Mouse (Mus musculus) lung, postnatal 0 days (tissue): Measurements from ENCODE around the gene Nras. TPM values are rescaled to one million over a fixed set of nuclear protein-coding genes. Genes with fewer than 3 reads are reported as not detected.

Source experiments
- ATAC-seq: fragments of 200-750 bp; cut with Nextera tagmentation; 2 replicates; pipeline ENCODE4 v1.8.0; 2017; ENCODE audit warnings: moderate library complexity
- DNase-seq: peaks from one replicate; pipeline ENCODE4 v3.0.0-alpha.2; 2016; ENCODE audit warnings: low spot score
- H3K27ac ChIP-seq: fragments of 300-500 bp; sonication (generic); 2 replicates; pipeline ENCODE4 v1.5.1; 2014; ENCODE audit warnings: antibody characterized with exemption, mild to moderate bottlenecking, low read length, mixed read lengths
- H3K27me3 ChIP-seq: fragments of 300-500 bp; sonication (generic); replicated peaks from 2 replicates; pipeline ENCODE4 v1.6.1; 2014; ENCODE audit warnings: low read length, mixed read lengths; ENCODE audit not compliant: insufficient read depth
- H3K36me3 ChIP-seq: fragments of 300-500 bp; sonication (generic); 2 replicates; pipeline ENCODE4 v1.6.1; 2014; ENCODE audit warnings: low read length, mixed read lengths; ENCODE audit not compliant: insufficient read depth
- H3K4me1 ChIP-seq: fragments of 300-500 bp; sonication (generic); 2 replicates; pipeline ENCODE4 v1.6.1; 2014; ENCODE audit warnings: antibody characterized with exemption, low read depth, low read length, mixed read lengths; ENCODE audit not compliant: insufficient read depth
- H3K4me2 ChIP-seq: fragments of 300-500 bp; sonication (generic); replicated peaks from 2 replicates; pipeline ENCODE4 v1.6.1; 2014; ENCODE audit warnings: low read depth, mild to moderate bottlenecking, low read length, moderate library complexity, mixed read lengths
- H3K4me3 ChIP-seq: fragments of 300-500 bp; sonication (generic); 2 replicates; pipeline ENCODE4 v1.5.1; 2014; ENCODE audit warnings: low read depth, low read length
- H3K9ac ChIP-seq: fragments of 300-500 bp; sonication (generic); replicated peaks from 2 replicates; pipeline ENCODE4 v1.6.1; 2014; ENCODE audit warnings: low read depth, mild to moderate bottlenecking
- H3K9me3 ChIP-seq: fragments of 300-500 bp; sonication (generic); 2 replicates; pipeline ENCODE4 v1.6.1; 2016; ENCODE audit warnings: low read length, mixed read lengths
- CTCF ChIP-seq: IDR thresholded peaks from 2 replicates; pipeline ENCODE4 v1.5.1; 2016; ENCODE audit warnings: antibody characterized with exemption, mild to moderate bottlenecking
- EP300 ChIP-seq: IDR thresholded peaks from 2 replicates; pipeline ENCODE4 v1.6.1; 2016; ENCODE audit warnings: antibody characterized with exemption, mild to moderate bottlenecking, control low read depth
- WGBS: fragments of 180-500 bp; shearing (Covaris S2); extraction: QIAGEN DNeasy Blood & Tissue Kit; methylation state at CpG from one replicate; pipeline ENCODE4 v1.1.7; 2014; 5-methylcytosine and 5-hydroxymethylcytosine counted together
- polyA plus RNA-seq: library from polyadenylated mRNA; unstranded; fragments of >200 nt; fragmentation: Nextera tagmentation; extraction: Ambion mirVana; gene quantifications from 2 replicates; pipeline ENCODE4 v1.2.1, GENCODE M21; 2015

The Nras gene
- polyA plus RNA-seq, 1 experiment from 2014 or later = 48.0 TPM

- ATAC-seq = no peak
- H3K4me1 ChIP-seq = no peaks in the 10 kb centered on the region
- H3K27me3 ChIP-seq = no peaks in the 10 kb centered on the region
- no peaks in the 10 kb centered on the region for H3K36me3 ChIP-seq
- 78% methylated on average over 5 of the region's 5 CpGs for WGBS
- no peak overlapping the region for H3K4me2 ChIP-seq
- TF ChIP-seq CTCF = no peak
- no peak for TF ChIP-seq EP300
- no peak overlapping the region for H3K9ac ChIP-seq
- no peaks in the 10 kb centered on the region for H3K9me3 ChIP-seq
- no peak for DNase-seq
- no peak overlapping the region for H3K4me3 ChIP-seq
- no peak overlapping the region for H3K27ac ChIP-seq
These were observed 24.7 kb downstream of the Nras start for GRCm38 (mm10) chr3:103082761-103083160.

GRCm38 (mm10) chr3:103085986-103086385 lies 27.9 kb downstream of the Nras start:
- no peak overlapping the region for H3K9ac ChIP-seq
- H3K4me1 ChIP-seq = no peaks in the 10 kb centered on the region
- H3K4me2 ChIP-seq = no peak overlapping the region
- no peak for TF ChIP-seq CTCF
- no peak for TF ChIP-seq EP300
- H3K36me3 ChIP-seq = no peaks in the 10 kb centered on the region
- no peak overlapping the region for H3K27ac ChIP-seq
- DNase-seq = no peak
- no peak overlapping the region for H3K4me3 ChIP-seq
- H3K9me3 ChIP-seq = no peaks in the 10 kb centered on the region
- WGBS = 76% methylated on average over 3 of the region's 3 CpGs
- no peak for ATAC-seq
- no peaks in the 10 kb centered on the region for H3K27me3 ChIP-seq

GRCm38 (mm10) chr3:103091753-103092152 lies 33.7 kb downstream of the Nras start:
- WGBS = 90% methylated on average over 2 of the region's 2 CpGs
- H3K4me1 ChIP-seq = no peaks in the 10 kb centered on the region
- no peak for TF ChIP-seq EP300
- no peak for TF ChIP-seq CTCF
- no peak overlapping the region for H3K4me2 ChIP-seq
- H3K27ac ChIP-seq = no peak overlapping the region
- H3K9ac ChIP-seq = no peak overlapping the region
- H3K27me3 ChIP-seq = no peaks in the 10 kb centered on the region
- DNase-seq (no peak), ATAC-seq (no peak)
- H3K9me3 ChIP-seq = no peaks in the 10 kb centered on the region
- no peak overlapping the region for H3K4me3 ChIP-seq
- no peaks in the 10 kb centered on the region for H3K36me3 ChIP-seq

GRCm38 (mm10) chr3:103098662-103099061 lies 40.6 kb downstream of the Nras start:
- no peak for TF ChIP-seq EP300
- no peak for TF ChIP-seq CTCF
- H3K4me1 ChIP-seq = no peaks in the 10 kb centered on the region; the same call in 1 of the 2 replicates
- no peaks in the 10 kb centered on the region for H3K9me3 ChIP-seq
- H3K9ac ChIP-seq = no peak overlapping the region
- no peak for ATAC-seq
- H3K4me3 ChIP-seq = no peak overlapping the region
- WGBS = 73% methylated on average over 23 of the region's 23 CpGs
- no peak overlapping the region for H3K4me2 ChIP-seq
- H3K27ac ChIP-seq = no peak overlapping the region
- no peaks in the 10 kb centered on the region for H3K36me3 ChIP-seq
- H3K27me3 ChIP-seq = no peaks in the 10 kb centered on the region
- no peak for DNase-seq

GRCm38 (mm10) chr3:103099667-103100066 lies 41.6 kb downstream of the Nras start:
- Histone ChIP-seq H3K4me3 (no peak overlapping the region), H3K36me3 (no peaks in the 10 kb centered on the region), H3K9ac (no peak overlapping the region), H3K27ac (no peak overlapping the region), H3K9me3 (no peaks in the 10 kb centered on the region), H3K4me1 (no peaks in the 10 kb centered on the region; the same call in 1 of the 2 replicates), H3K27me3 (no peaks in the 10 kb centered on the region), H3K4me2 (no peak overlapping the region)
- TF ChIP-seq EP300 (no peak), CTCF (peak; percentile 55)
- ATAC-seq (no peak), DNase-seq (peak; percentile 43)
- 84% methylated on average over 6 of the region's 6 CpGs for WGBS

GRCm38 (mm10) chr3:103100735-103101134 lies 42.6 kb downstream of the Nras start:
- no peak overlapping the region for H3K9ac ChIP-seq
- H3K4me1 ChIP-seq = no peaks in the 10 kb centered on the region; the same call in 1 of the 2 replicates
- H3K27me3 ChIP-seq = no peaks in the 10 kb centered on the region
- 53% methylated on average over 2 of the region's 2 CpGs for WGBS
- H3K4me3 ChIP-seq = no peak overlapping the region
- no peak overlapping the region for H3K4me2 ChIP-seq
- H3K9me3 ChIP-seq = no peaks in the 10 kb centered on the region
- DNase-seq (peak; percentile 12), ATAC-seq (no peak)
- no peak overlapping the region for H3K27ac ChIP-seq
- TF ChIP-seq EP300 (no peak), CTCF (peak; percentile 45)
- no peaks in the 10 kb centered on the region for H3K36me3 ChIP-seq

- Histone ChIP-seq H3K4me3 (no peak overlapping the region), H3K36me3 (no peaks in the 10 kb centered on the region), H3K9ac (no peak overlapping the region), H3K4me2 (no peak overlapping the region), H3K9me3 (no peaks in the 10 kb centered on the region), H3K27ac (no peak overlapping the region), H3K4me1 (no peaks in the 10 kb centered on the region; the same call in 1 of the 2 replicates), H3K27me3 (no peaks in the 10 kb centered on the region)
- peak; percentile 35; the same call in 1 of the 2 replicates for TF ChIP-seq CTCF
- TF ChIP-seq EP300 = no peak
- 61% methylated on average over 5 of the region's 5 CpGs for WGBS
- no peak for DNase-seq
- no peak for ATAC-seq
These were observed 43.1 kb downstream of the Nras start for GRCm38 (mm10) chr3:103101194-103101593.
